Mouse (Mus musculus) CH12.LX (cell line): ENCODE measurements at regions not wholly inside any gene's neighbourhood (a gene's known extent, or its start where the extent isn't known, plus 50 kb on each side); places are given as distances from the start of the nearest gene placed in this dataset.

Source experiments
- CHD1 ChIP-seq: IDR thresholded peaks from 2 replicates; pipeline ENCODE4 v1.6.1; 2012; ENCODE audit warnings: low read depth, low read length, improper control_type of control experiment, inconsistent platforms
- CHD2 ChIP-seq: IDR thresholded peaks from 2 replicates; pipeline ENCODE4 v1.6.1; 2011; ENCODE audit warnings: low read length, improper control_type of control experiment
- CTCF ChIP-seq, 2 experiments: IDR thresholded peaks in 1 of 2; conservative IDR thresholded peaks in 1 of 2; 2 replicates each; pipeline ENCODE4 v1.5.1; 2011 to 2012; ENCODE audit warnings: low read depth in 2 of 2, low read length in 2 of 2, improper control_type of control experiment in 1 of 2, inconsistent platforms in 1 of 2, mild to moderate bottlenecking in 1 of 2, moderate library complexity in 1 of 2
- HCFC1 ChIP-seq: IDR thresholded peaks from 2 replicates; pipeline ENCODE4 v1.6.1; 2012; ENCODE audit warnings: low read depth, mild to moderate bottlenecking, inconsistent platforms, low read length, improper control_type of control experiment
- MAFK ChIP-seq: IDR thresholded peaks from 2 replicates; pipeline ENCODE4 v1.6.1; 2011; ENCODE audit warnings: low read length, improper control_type of control experiment; ENCODE audit not compliant: insufficient replicate concordance
- MAZ ChIP-seq: IDR thresholded peaks from 2 replicates; pipeline ENCODE4 v1.6.1; 2012; ENCODE audit warnings: low read depth, mild to moderate bottlenecking, inconsistent platforms, low read length, improper control_type of control experiment, moderate library complexity
- MXI1 ChIP-seq: IDR thresholded peaks from 2 replicates; pipeline ENCODE4 v1.6.1; 2011; ENCODE audit warnings: mild to moderate bottlenecking, low read depth, low read length, improper control_type of control experiment
- MYC ChIP-seq: IDR thresholded peaks from 2 replicates; pipeline ENCODE4 v1.6.1; 2011; ENCODE audit warnings: low read depth, mild to moderate bottlenecking, improper control_type of control experiment, low read length
- POLR2A ChIP-seq: IDR thresholded peaks from 2 replicates; pipeline ENCODE4 v1.6.1; 2011; ENCODE audit warnings: low read depth, mild to moderate bottlenecking, improper control_type of control experiment, low read length
- TCF12 ChIP-seq: IDR thresholded peaks from 2 replicates; pipeline ENCODE4 v1.6.1; 2014; ENCODE audit warnings: low read depth, mild to moderate bottlenecking, inconsistent platforms, low read length, improper control_type of control experiment
- ZKSCAN1 ChIP-seq: IDR thresholded peaks from 2 replicates; pipeline ENCODE4 v1.6.1; 2012; ENCODE audit warnings: low read depth, inconsistent platforms, low read length, improper control_type of control experiment, borderline replicate concordance
- ZMIZ1 ChIP-seq: IDR thresholded peaks from 2 replicates; pipeline ENCODE4 v1.6.1; 2012; ENCODE audit warnings: low read depth, mild to moderate bottlenecking, inconsistent platforms, low read length, improper control_type of control experiment

- no peak for TF ChIP-seq ZMIZ1
- TF ChIP-seq HCFC1: no peak
- no peak for TF ChIP-seq CHD2
- no peak for TF ChIP-seq CTCF (conservative IDR thresholded peaks at IDR 0.05 in 1 of 2, IDR thresholded peaks at IDR 0.05 in 1 of 2; ENCODE audit: low read depth in 2 of 2, low read length in 2 of 2)
- no peak for TF ChIP-seq MXI1
- TF ChIP-seq MAZ: no peak
- no peak for TF ChIP-seq MYC
- no peak for TF ChIP-seq CHD1
- TF ChIP-seq POLR2A: no peak
- no peak for TF ChIP-seq ZKSCAN1
- no peak for TF ChIP-seq MAFK
- no peak for TF ChIP-seq TCF12
Observed at GRCm38 (mm10) chr7:64064460-64065241, 89.0 kb upstream of the Trpm1 start.
